Mouse (Mus musculus) intestine, embryonic 16.5 days (tissue): Measurements from ENCODE around the gene Mon1b. TPM values are rescaled to one million over a fixed set of nuclear protein-coding genes. Genes with fewer than 3 reads are reported as not detected.

Experiments
- ATAC-seq: fragments of 200-750 bp; cut with Nextera tagmentation; 2 replicates; pipeline ENCODE4 v1.8.0; 2017; ENCODE audit warnings: moderate TSS enrichment, moderate library complexity
- H3K27ac ChIP-seq: fragments of 300-500 bp; sonication (generic); 2 replicates; pipeline ENCODE4 v1.5.1; 2014; ENCODE audit warnings: mild to moderate bottlenecking, low read length
- H3K27me3 ChIP-seq: fragments of 300-500 bp; sonication (generic); replicated peaks from 2 replicates; pipeline ENCODE4 v1.6.1; 2014; ENCODE audit warnings: low read length, control low read depth, mixed read lengths; ENCODE audit not compliant: control insufficient read depth, insufficient read depth
- H3K36me3 ChIP-seq: fragments of 300-500 bp; sonication (generic); 2 replicates; pipeline ENCODE4 v1.6.1; 2014; ENCODE audit warnings: low read length, control low read depth; ENCODE audit not compliant: control insufficient read depth, insufficient read depth
- H3K4me1 ChIP-seq: fragments of 300-500 bp; sonication (generic); 2 replicates; pipeline ENCODE4 v1.6.1; 2014; ENCODE audit warnings: low read length, control low read depth, mixed read lengths; ENCODE audit not compliant: control insufficient read depth, insufficient read depth
- H3K4me2 ChIP-seq: fragments of 300-500 bp; sonication (generic); 2 replicates; pipeline ENCODE4 v1.6.1; 2014; ENCODE audit warnings: low read depth, low read length, control low read depth
- H3K4me3 ChIP-seq: fragments of 300-500 bp; sonication (generic); 2 replicates; pipeline ENCODE4 v1.5.1; 2014; ENCODE audit warnings: mild to moderate bottlenecking, low read length
- H3K9ac ChIP-seq: fragments of 300-500 bp; sonication (generic); 2 replicates; pipeline ENCODE4 v1.6.1; 2014; ENCODE audit warnings: low read depth, low read length
- H3K9me3 ChIP-seq: fragments of 300-500 bp; sonication (generic); 2 replicates; pipeline ENCODE4 v1.6.1; 2016; ENCODE audit warnings: low read length, control low read depth; ENCODE audit not compliant: control insufficient read depth
- WGBS: fragments of 180-500 bp; shearing (Covaris S2); extraction: QIAGEN DNeasy Blood & Tissue Kit; methylation state at CpG from one replicate; pipeline ENCODE4 v1.1.7; 2014; 5-methylcytosine and 5-hydroxymethylcytosine counted together
- polyA plus RNA-seq: library from polyadenylated mRNA; unstranded; fragments of >200 nt; fragmentation: Nextera tagmentation; extraction: Ambion mirVana; gene quantifications from 2 replicates; pipeline ENCODE4 v1.2.1, GENCODE M21; 2015

The Mon1b gene
- polyA plus RNA-seq, 1 experiment from 2014 or later: 6.2 TPM

GRCm38 (mm10) chr8:113687889-113688542 is 52.6 kb downstream of the Mon1b start:
- no peak for ATAC-seq
- Histone ChIP-seq H3K4me3 (no peak overlapping the region), H3K9me3 (no peaks in the 10 kb centered on the region), H3K36me3 (no peaks in the 10 kb centered on the region), H3K27me3 (no peaks in the 10 kb centered on the region), H3K27ac (no peak overlapping the region), H3K4me1 (no peaks in the 10 kb centered on the region), H3K4me2 (no peak overlapping the region), H3K9ac (no peak overlapping the region)
- 66% methylated on average over 17 of the region's 17 CpGs for WGBS

- Histone ChIP-seq H3K36me3 (no peaks in the 10 kb centered on the region), H3K4me1 (no peaks in the 10 kb centered on the region), H3K27ac (no peak overlapping the region), H3K9me3 (no peaks in the 10 kb centered on the region), H3K27me3 (no peaks in the 10 kb centered on the region), H3K4me2 (no peak overlapping the region), H3K9ac (no peak overlapping the region), H3K4me3 (no peak overlapping the region)
- no peak for ATAC-seq
- 83% methylated on average over 8 of the region's 8 CpGs for WGBS
Observed at GRCm38 (mm10) chr8:113688543-113688915, 53.1 kb downstream of the Mon1b start.

DNA sequence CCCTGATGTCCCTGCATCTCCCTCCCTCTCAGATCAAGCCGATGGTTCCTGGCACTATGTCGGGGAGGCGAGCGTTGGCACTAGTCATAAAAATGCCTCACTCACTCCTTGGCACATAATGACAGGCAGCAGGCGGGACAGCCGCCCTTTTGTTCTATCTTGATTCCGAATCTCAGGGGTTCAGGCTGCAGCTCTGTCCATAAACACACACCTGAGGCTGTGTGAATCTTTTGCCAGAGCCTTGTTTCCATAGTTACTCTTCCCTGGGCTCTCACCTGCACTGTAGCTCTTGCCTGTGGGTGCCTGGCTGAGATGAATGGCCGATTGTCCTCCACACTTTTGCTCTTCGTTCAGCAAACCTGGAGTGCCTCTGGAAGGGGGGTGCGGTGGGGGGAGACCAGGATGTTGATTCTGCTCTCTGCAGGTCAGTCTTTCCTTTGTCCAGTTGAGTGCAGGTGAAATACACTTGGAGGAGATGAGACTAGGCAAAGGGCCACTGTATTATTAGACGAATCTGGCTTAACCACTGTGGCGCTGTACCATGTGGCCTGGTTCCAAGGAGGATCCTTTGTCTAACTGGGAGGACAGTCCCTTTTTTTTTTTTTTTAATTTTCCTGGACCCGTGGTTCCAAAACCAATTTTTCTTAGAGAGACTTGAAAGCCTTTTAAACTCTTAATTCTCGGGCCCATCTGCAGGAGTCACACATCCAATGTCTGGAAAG is 56.4 kb downstream of the Mon1b start:
- Histone ChIP-seq H3K4me1 (no peaks in the 10 kb centered on the region), H3K36me3 (no peaks in the 10 kb centered on the region), H3K4me2 (no peak overlapping the region), H3K4me3 (no peak overlapping the region), H3K27ac (no peak overlapping the region), H3K27me3 (no peaks in the 10 kb centered on the region), H3K9ac (no peak overlapping the region), H3K9me3 (no peaks in the 10 kb centered on the region)
- ATAC-seq: no peak
- WGBS: 65% methylated on average over 14 of the region's 14 CpGs

Other genes starting within 250 kb of the Mon1b start
- gene Syce1l, start 7.6 kb downstream of the Mon1b start, polyA plus RNA-seq: not detected in 2 replicates
- gene Adamts18, start 213.2 kb downstream of the Mon1b start, polyA plus RNA-seq: 0.15 and 0.54 TPM in 2 replicates